Mouse (Mus musculus): ENCODE results near the gene Ube2o. TPM values are rescaled to one million over a fixed set of nuclear protein-coding genes. Genes with fewer than 3 reads are reported as not detected.

Gene Ube2o
- polyA plus RNA-seq, 1 experiment from 2014 or later, result 17.2 TPM

DNA sequence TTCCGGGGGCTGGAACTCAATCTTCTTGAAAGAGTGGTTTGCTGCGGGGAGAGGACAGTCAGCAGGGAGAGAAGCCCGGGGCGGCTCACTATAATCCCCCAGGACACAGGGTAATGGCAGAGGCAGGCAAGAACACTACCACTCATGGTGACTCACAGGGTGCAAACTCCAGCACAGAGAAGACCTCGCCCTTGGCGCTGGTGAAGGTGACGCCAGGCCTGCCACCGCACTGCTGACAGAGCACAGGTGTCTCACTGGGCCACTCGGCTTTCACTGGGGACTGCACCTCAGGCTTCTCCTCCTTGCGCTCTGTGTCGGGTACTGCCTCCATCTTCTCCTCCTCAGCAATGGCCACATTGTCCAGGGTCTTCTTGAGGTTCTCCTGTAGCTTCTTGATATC, 40.1 kb downstream of the Ube2o start:
- ATAC-seq (replicated peaks; ENCODE audit: insufficient number of reproducible peaks, low FRiP score, low TSS enrichment, low read depth) (no peak), DNase-seq (ENCODE audit: low spot score) (no peak)
- no peaks in the 10 kb centered on the region for H3K4me1 ChIP-seq (ENCODE audit: control insufficient read depth, insufficient read depth, low read length)
- no peaks in the 10 kb centered on the region for H3K27me3 ChIP-seq (ENCODE audit: control insufficient read depth, insufficient read depth, low read length)
- no peak overlapping the region for H3K27ac ChIP-seq (replicated peaks; ENCODE audit: low read depth, low read length)
- no peak overlapping the region for H3K4me2 ChIP-seq (ENCODE audit: low read depth, low read length)
- no peaks in the 10 kb centered on the region for H3K9me3 ChIP-seq (replicated peaks; ENCODE audit: control insufficient read depth, low read length)
- WGBS, result 94% methylated on average over 11 of the region's 11 CpGs
- H3K4me3 ChIP-seq (ENCODE audit: low read depth, low read length), result no peak overlapping the region
- peaks cover 18% of the 10 kb centered on the region for H3K36me3 ChIP-seq (replicated peaks; ENCODE audit: control insufficient read depth, insufficient read depth, low read depth, low read length)
- H3K9ac ChIP-seq (replicated peaks; ENCODE audit: low read length), result no peak overlapping the region

GRCm38 (mm10) chr11:116538142-116538735, 43.0 kb downstream of the Ube2o start:
- ATAC-seq (replicated peaks; ENCODE audit: insufficient number of reproducible peaks, low FRiP score, low TSS enrichment, low read depth), result no peak
- Histone ChIP-seq H3K27me3 (ENCODE audit: control insufficient read depth, insufficient read depth, low read length) (peaks cover 5% of the 10 kb centered on the region), H3K4me1 (ENCODE audit: control insufficient read depth, insufficient read depth, low read length) (peaks cover 1% of the 10 kb centered on the region; the same call in 1 of the 2 replicates), H3K4me3 (ENCODE audit: low read depth, low read length) (no peak overlapping the region), H3K9me3 (replicated peaks; ENCODE audit: control insufficient read depth, low read length) (no peaks in the 10 kb centered on the region), H3K36me3 (replicated peaks; ENCODE audit: control insufficient read depth, insufficient read depth, low read depth, low read length) (peaks cover 14% of the 10 kb centered on the region), H3K9ac (replicated peaks; ENCODE audit: low read length) (no peak overlapping the region), H3K4me2 (ENCODE audit: low read depth, low read length) (no peak overlapping the region), H3K27ac (replicated peaks; ENCODE audit: low read depth, low read length) (no peak overlapping the region)
- 65% methylated on average over 12 of the region's 12 CpGs for WGBS
- DNase-seq (ENCODE audit: low spot score), result no peak

GRCm38 (mm10) chr11:116537388-116537787, 43.9 kb downstream of the Ube2o start:
- WGBS, result 64% methylated on average over 5 of the region's 5 CpGs
- ATAC-seq (replicated peaks; ENCODE audit: insufficient number of reproducible peaks, low FRiP score, low TSS enrichment, low read depth), result no peak
- Histone ChIP-seq H3K9me3 (replicated peaks; ENCODE audit: control insufficient read depth, low read length) (no peaks in the 10 kb centered on the region), H3K4me2 (ENCODE audit: low read depth, low read length) (no peak overlapping the region), H3K27ac (replicated peaks; ENCODE audit: low read depth, low read length) (no peak overlapping the region), H3K36me3 (replicated peaks; ENCODE audit: control insufficient read depth, insufficient read depth, low read depth, low read length) (peaks cover 14% of the 10 kb centered on the region), H3K4me1 (ENCODE audit: control insufficient read depth, insufficient read depth, low read length) (peaks cover 2% of the 10 kb centered on the region; the same call in 1 of the 2 replicates), H3K4me3 (ENCODE audit: low read depth, low read length) (no peak overlapping the region), H3K9ac (replicated peaks; ENCODE audit: low read length) (no peak overlapping the region), H3K27me3 (ENCODE audit: control insufficient read depth, insufficient read depth, low read length) (peaks cover 11% of the 10 kb centered on the region)
- no peak for DNase-seq (ENCODE audit: low spot score)

- ATAC-seq (replicated peaks; ENCODE audit: insufficient number of reproducible peaks, low FRiP score, low TSS enrichment, low read depth), result no peak
- no peaks in the 10 kb centered on the region for H3K9me3 ChIP-seq (replicated peaks; ENCODE audit: control insufficient read depth, low read length)
- WGBS, result 91% methylated on average over 7 of the region's 7 CpGs
- DNase-seq (ENCODE audit: low spot score), result no peak
- no peak overlapping the region for H3K4me2 ChIP-seq (ENCODE audit: low read depth, low read length)
- H3K9ac ChIP-seq (replicated peaks; ENCODE audit: low read length), result no peak overlapping the region
- peaks cover 17% of the 10 kb centered on the region for H3K27me3 ChIP-seq (ENCODE audit: control insufficient read depth, insufficient read depth, low read length)
- H3K36me3 ChIP-seq (replicated peaks; ENCODE audit: control insufficient read depth, insufficient read depth, low read depth, low read length), result peaks cover 14% of the 10 kb centered on the region
- no peak overlapping the region for H3K4me3 ChIP-seq (ENCODE audit: low read depth, low read length)
- H3K27ac ChIP-seq (replicated peaks; ENCODE audit: low read depth, low read length), result no peak overlapping the region
- H3K4me1 ChIP-seq (ENCODE audit: control insufficient read depth, insufficient read depth, low read length), result peaks cover 8% of the 10 kb centered on the region
These were observed 44.6 kb downstream of the Ube2o start for GRCm38 (mm10) chr11:116536685-116537084.

DNA sequence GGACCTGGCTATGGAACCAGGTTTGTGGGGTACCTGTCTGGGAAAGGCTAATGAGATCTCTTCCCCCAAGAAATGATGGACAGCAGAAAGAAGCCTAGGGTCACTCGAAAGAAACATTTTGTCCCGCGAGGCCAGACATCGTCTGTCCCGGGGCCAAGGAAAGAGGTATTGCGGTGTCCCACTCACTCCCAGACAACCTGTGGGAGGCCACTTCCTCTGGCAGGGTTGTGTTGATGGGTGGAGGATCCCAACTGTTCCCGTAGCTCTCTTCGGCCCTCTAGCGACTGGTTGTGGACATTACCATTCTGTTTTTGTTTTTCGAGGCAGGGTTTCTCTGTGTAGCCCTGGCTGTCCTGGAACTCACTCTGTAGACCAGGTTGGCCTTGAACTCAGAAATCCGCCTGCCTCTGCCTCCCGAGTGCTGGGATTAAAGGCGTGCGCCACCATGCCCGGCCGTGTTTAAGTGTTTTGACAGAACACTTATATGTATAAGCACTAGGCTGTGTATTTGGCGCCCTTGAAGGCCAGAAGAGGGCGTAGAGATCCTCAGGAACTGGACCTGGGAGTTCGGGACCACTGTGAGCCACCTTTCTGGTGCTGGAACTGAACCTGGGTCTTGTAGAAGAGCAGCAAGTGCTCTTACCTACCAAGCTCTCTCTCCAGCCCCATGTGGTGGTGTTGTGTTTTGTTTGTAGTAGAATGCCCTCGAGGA, 46.9 kb downstream of the Ube2o start:
- H3K4me3 ChIP-seq (ENCODE audit: low read depth, low read length), result peak overlapping the region; percentile 44
- peaks cover 4% of the 10 kb centered on the region for H3K36me3 ChIP-seq (replicated peaks; ENCODE audit: control insufficient read depth, insufficient read depth, low read depth, low read length)
- 19% methylated on average over 20 of the region's 20 CpGs for WGBS
- no peak overlapping the region for H3K9ac ChIP-seq (replicated peaks; ENCODE audit: low read length)
- no peak overlapping the region for H3K27ac ChIP-seq (replicated peaks; ENCODE audit: low read depth, low read length)
- peaks cover 8% of the 10 kb centered on the region for H3K4me1 ChIP-seq (ENCODE audit: control insufficient read depth, insufficient read depth, low read length)
- peak; percentile 90 for DNase-seq (ENCODE audit: low spot score)
- no peaks in the 10 kb centered on the region for H3K9me3 ChIP-seq (replicated peaks; ENCODE audit: control insufficient read depth, low read length)
- peak overlapping the region; percentile 96 for H3K4me2 ChIP-seq (ENCODE audit: low read depth, low read length)
- ATAC-seq (replicated peaks; ENCODE audit: insufficient number of reproducible peaks, low FRiP score, low TSS enrichment, low read depth), result no peak
- H3K27me3 ChIP-seq (ENCODE audit: control insufficient read depth, insufficient read depth, low read length), result peaks cover 18% of the 10 kb centered on the region

- peak; percentile 36 for DNase-seq (ENCODE audit: low spot score)
- peaks cover 18% of the 10 kb centered on the region for H3K27me3 ChIP-seq (ENCODE audit: control insufficient read depth, insufficient read depth, low read length)
- peak overlapping the region; percentile 44 for H3K4me3 ChIP-seq (ENCODE audit: low read depth, low read length)
- no peaks in the 10 kb centered on the region for H3K36me3 ChIP-seq (replicated peaks; ENCODE audit: control insufficient read depth, insufficient read depth, low read depth, low read length)
- H3K27ac ChIP-seq (replicated peaks; ENCODE audit: low read depth, low read length), result no peak overlapping the region
- peaks cover 8% of the 10 kb centered on the region for H3K4me1 ChIP-seq (ENCODE audit: control insufficient read depth, insufficient read depth, low read length)
- ATAC-seq (replicated peaks; ENCODE audit: insufficient number of reproducible peaks, low FRiP score, low TSS enrichment, low read depth), result peak; percentile 10; the same call in 1 of the 2 replicates
- WGBS, result under 1% methylated on average over 61 of the region's 63 CpGs
- peak overlapping the region; percentile 52 for H3K9ac ChIP-seq (replicated peaks; ENCODE audit: low read length)
- no peaks in the 10 kb centered on the region for H3K9me3 ChIP-seq (replicated peaks; ENCODE audit: control insufficient read depth, low read length)
- peak overlapping the region; percentile 96 for H3K4me2 ChIP-seq (ENCODE audit: low read depth, low read length)
These were observed 47.7 kb downstream of the Ube2o start for GRCm38 (mm10) chr11:116533341-116534153.

DNA sequence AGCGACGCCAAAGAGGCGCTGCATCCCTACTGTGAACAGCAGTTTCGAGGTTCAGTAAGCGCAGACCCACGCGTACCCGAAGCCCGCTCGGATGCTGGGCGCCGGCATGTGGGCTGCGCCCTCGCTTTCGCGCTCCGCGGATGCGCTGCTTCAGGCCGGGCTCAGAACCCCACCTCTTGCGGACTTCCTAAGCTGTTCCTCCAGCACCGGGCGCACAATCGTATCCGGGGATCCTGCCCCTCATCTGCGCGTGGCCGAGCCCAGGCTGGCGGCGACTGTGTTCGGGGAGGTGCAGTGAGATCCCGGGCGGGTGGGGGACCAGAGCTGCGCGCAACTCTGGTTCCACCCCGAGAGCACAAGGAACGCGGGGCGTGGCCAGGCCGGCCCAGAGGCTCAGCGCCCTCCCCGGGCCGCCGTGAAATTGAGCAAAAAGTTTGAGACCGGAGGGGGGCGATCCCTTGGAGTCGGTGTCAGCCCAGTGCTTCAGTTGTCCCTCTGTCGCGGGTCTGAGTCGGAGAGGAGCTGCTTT, 48.4 kb downstream of the Ube2o start:
- ATAC-seq (replicated peaks; ENCODE audit: insufficient number of reproducible peaks, low FRiP score, low TSS enrichment, low read depth), result peak; percentile 36
- peaks cover 18% of the 10 kb centered on the region for H3K27me3 ChIP-seq (ENCODE audit: control insufficient read depth, insufficient read depth, low read length)

More for the DNA sequence above, 48.4 kb downstream of the Ube2o start:
- Histone ChIP-seq H3K36me3 (replicated peaks; ENCODE audit: control insufficient read depth, insufficient read depth, low read depth, low read length) (no peaks in the 10 kb centered on the region), H3K9me3 (replicated peaks; ENCODE audit: control insufficient read depth, low read length) (no peaks in the 10 kb centered on the region), H3K4me3 (ENCODE audit: low read depth, low read length) (peak overlapping the region; percentile 44), H3K4me1 (ENCODE audit: control insufficient read depth, insufficient read depth, low read length) (peaks cover 8% of the 10 kb centered on the region), H3K9ac (replicated peaks; ENCODE audit: low read length) (peak overlapping the region; percentile 52), H3K4me2 (ENCODE audit: low read depth, low read length) (peak overlapping the region; percentile 96), H3K27ac (replicated peaks; ENCODE audit: low read depth, low read length) (no peak overlapping the region)
- 0% methylated on average over 50 of the region's 50 CpGs for WGBS
- DNase-seq (ENCODE audit: low spot score), result peak; percentile 73

Measured in embryonic facial prominence, embryonic 11.5 days (tissue).